Mouse (Mus musculus): ENCODE data around the gene Axin2.

Gene Axin2

GRCm38 (mm10) chr11:108973866-108974265 lies 53.7 kb downstream of the Axin2 start:
- ATAC-seq (ENCODE audit: low TSS enrichment): no peak

- no peak for ATAC-seq (ENCODE audit: low TSS enrichment)
Observed at GRCm38 (mm10) chr11:108975583-108975982, 55.4 kb downstream of the Axin2 start.

GRCm38 (mm10) chr11:108980530-108980929 lies 60.4 kb downstream of the Axin2 start:
- ATAC-seq (ENCODE audit: low TSS enrichment): peak; percentile 93

- peak; percentile 53 for ATAC-seq (ENCODE audit: low TSS enrichment)
Observed at GRCm38 (mm10) chr11:108981012-108981411, 60.9 kb downstream of the Axin2 start.

- ATAC-seq (ENCODE audit: low TSS enrichment): no peak
Observed at GRCm38 (mm10) chr11:108983409-108984064, 63.4 kb downstream of the Axin2 start.

- no peak for ATAC-seq (ENCODE audit: low TSS enrichment)
Observed at GRCm38 (mm10) chr11:108984711-108985419, 64.7 kb downstream of the Axin2 start.

- ATAC-seq (ENCODE audit: low TSS enrichment): no peak
Observed at GRCm38 (mm10) chr11:108985836-108986235, 65.7 kb downstream of the Axin2 start.

GRCm38 (mm10) chr11:108987226-108987625 lies 67.1 kb downstream of the Axin2 start:
- peak; percentile 67 for ATAC-seq (ENCODE audit: low TSS enrichment)

- ATAC-seq (ENCODE audit: low TSS enrichment): no peak
Observed at GRCm38 (mm10) chr11:108987705-108988104, 67.6 kb downstream of the Axin2 start.

- no peak for ATAC-seq (ENCODE audit: low TSS enrichment)
Observed at GRCm38 (mm10) chr11:108988258-108988657, 68.1 kb downstream of the Axin2 start.

GRCm38 (mm10) chr11:108989940-108990339 lies 69.8 kb downstream of the Axin2 start:
- no peak for ATAC-seq (ENCODE audit: low TSS enrichment)

GRCm38 (mm10) chr11:108993414-108993813 lies 73.3 kb downstream of the Axin2 start:
- ATAC-seq (ENCODE audit: low TSS enrichment): peak; percentile 29; the same call in 1 of the 2 replicates

- ATAC-seq (ENCODE audit: low TSS enrichment): peak; percentile 85
Observed at GRCm38 (mm10) chr11:108995196-108995989, 75.2 kb downstream of the Axin2 start.

GRCm38 (mm10) chr11:108995990-108996533 lies 75.9 kb downstream of the Axin2 start:
- ATAC-seq (ENCODE audit: low TSS enrichment): peak; percentile 64

GRCm38 (mm10) chr11:108997816-108998215 lies 77.7 kb downstream of the Axin2 start:
- no peak for ATAC-seq (ENCODE audit: low TSS enrichment)

Measured in frontal cortex, adult (tissue).